Mouse (Mus musculus): ENCODE measurements around the gene Tmem119.

Tmem119 gene

DNA sequence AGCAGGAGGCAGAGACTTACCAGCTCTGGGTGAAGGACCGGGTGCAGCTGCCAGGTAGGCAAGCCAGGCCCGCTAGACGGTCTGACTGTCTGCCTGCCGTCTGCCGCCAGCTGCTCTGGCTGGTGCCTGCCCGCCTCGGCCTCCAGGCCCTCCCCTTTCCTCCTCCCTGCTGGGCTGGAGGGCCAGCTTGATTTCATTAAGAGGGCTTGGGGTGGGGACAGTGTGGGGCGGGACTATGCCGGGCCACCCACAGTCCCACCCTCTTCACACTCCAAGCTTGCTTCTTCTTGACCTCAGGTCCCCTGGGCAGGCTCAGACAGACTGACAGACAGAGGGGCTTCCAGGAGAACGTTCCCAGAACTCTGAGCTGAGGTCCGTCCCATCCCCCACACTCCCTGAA lies at the start of gene Tmem119:
TSS of gene Tmem119 (minus strand) at position 237 of the 400 bp plus-strand sequence.
- DNase-seq = peak; percentile 38

DNA sequence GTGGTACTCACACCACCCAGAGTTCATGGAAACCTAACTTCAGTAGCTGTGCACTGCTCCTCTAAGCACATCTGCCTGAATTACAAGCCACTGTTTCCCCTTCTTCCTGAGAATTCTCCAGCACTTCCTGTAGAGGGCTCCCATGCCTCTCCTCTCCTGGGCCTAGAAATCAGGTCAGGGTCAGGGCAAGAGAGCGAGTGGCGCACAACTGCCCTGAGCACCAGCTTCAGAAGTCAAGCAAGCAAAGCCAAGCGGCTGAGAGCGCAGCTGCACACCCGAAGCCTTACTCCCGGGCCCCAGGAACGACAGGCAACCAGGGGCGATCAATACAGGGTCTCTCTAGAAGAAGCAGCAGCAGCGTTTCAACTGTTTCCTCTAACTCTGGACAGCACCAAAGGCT lies 47.3 kb upstream of the Tmem119 start:
- DNase-seq = no peak

DNA sequence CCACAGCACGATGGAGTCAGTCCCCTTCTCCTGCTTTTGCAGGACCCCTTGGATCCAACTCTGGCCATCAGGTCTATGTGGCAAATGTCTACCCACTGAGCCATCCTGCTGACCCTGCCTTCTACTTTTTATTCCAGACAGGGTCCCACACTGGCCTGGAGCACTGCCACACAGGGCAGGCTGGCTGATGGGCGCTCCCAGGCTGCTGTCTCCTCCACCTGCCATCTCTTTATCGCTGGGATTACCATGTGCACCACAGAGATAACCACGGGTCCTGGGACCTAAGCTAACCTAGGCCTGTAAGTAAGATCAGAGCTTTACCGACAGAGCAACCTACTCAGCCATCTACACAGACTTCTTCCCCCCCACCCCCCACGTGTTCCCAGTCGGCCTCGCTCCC lies 46.3 kb upstream of the Tmem119 start:
- DNase-seq = no peak

DNA sequence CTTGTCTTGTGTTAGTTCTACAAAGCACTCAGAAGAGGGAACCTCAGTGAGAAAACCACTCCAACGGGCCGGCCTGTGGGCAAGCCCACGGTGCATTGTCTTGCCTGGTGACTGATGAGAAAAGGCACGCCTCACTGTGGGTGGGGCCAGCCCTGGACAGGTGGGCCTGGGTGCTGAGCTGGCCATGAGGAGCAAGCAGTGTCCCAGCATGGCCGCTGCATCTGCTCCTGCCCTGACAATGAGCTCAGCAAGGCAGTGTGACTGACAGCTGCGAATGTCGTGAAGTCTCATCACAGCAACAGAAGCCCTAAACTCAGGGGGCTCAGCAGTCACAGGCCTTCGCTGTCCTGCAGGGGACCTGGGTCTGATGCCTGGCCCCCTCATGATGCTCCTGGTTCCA lies 45.3 kb upstream of the Tmem119 start:
- DNase-seq = no peak

DNA sequence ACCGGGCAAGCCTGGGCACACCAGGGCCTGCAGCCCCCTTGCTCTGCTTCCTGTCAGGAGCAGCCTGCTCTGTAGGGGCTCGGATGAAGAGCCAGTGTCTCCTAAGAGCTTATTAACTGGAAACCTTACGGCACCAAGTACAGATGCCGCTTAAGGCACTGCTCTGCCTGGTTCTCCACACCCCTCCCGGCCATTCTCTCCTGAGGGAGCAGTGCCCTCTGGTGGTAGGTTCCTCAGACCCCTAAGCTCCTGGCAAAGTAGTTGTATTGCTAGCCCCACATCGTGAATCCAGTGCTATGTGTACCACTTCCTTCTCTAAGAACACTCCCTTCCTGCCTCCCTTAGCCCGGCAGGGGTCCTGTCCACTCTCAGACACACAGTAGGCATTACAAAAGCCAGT lies 44.4 kb upstream of the Tmem119 start:
- peak; percentile 84 for DNase-seq

DNA sequence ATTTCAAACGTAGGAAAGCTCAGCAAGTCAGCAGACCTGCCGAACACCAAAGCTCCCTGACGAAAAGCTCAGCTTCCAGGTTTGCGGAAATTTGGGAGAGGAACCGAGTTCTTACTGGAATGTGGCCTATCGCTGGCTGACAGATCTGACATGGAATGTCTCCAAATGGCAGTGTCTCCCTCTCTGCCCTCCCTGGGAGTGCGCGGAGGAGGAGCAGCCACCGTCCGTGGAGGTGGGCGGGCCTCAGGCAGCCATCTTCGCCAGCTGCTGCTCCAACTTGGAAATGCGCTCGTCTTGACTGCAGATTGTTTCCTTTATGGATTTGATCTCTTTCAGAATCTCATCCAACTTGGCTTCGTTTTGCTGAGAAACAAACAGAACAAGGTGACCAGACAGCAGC lies 43.8 kb upstream of the Tmem119 start:
- DNase-seq = no peak

DNA sequence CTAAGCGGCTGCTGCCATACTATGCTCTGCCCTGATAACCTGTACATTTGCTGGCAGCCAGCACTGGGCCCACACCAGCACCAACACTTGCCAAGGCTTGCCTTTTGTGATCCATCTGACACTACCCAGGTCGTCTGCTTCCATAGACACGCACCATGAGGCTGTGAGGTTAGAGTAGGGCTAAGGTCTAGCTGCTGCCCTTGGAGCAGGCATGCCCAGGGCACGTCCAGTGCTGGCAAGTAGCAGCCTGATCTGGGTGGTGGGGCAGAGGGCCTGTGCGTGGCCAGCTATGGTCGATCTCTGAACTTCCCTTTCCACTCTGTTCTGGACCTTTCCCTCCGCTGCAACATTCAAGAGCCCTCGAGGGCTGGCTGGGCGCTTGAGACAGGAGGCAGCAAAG lies 42.6 kb upstream of the Tmem119 start:
- DNase-seq = no peak

DNA sequence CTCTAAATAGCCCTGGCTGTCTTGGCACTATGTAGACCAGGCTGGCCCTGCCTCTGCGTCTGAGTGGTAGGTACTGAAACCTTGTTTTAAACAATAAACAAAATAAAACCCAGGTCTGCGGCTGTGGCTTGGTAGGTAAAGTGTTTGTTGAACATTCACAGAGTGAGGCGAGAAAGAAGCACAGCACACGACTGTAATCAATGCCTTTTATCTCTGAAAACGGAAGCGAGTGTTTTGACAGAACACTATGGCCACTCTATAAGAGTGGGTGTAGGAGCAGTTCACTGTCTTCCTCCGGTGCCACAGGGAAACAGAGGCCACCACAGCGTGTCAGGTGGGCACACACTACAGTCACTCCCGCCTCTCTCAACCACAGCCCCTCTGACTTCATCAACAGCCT lies 41.9 kb upstream of the Tmem119 start:
- no peak for DNase-seq

DNA sequence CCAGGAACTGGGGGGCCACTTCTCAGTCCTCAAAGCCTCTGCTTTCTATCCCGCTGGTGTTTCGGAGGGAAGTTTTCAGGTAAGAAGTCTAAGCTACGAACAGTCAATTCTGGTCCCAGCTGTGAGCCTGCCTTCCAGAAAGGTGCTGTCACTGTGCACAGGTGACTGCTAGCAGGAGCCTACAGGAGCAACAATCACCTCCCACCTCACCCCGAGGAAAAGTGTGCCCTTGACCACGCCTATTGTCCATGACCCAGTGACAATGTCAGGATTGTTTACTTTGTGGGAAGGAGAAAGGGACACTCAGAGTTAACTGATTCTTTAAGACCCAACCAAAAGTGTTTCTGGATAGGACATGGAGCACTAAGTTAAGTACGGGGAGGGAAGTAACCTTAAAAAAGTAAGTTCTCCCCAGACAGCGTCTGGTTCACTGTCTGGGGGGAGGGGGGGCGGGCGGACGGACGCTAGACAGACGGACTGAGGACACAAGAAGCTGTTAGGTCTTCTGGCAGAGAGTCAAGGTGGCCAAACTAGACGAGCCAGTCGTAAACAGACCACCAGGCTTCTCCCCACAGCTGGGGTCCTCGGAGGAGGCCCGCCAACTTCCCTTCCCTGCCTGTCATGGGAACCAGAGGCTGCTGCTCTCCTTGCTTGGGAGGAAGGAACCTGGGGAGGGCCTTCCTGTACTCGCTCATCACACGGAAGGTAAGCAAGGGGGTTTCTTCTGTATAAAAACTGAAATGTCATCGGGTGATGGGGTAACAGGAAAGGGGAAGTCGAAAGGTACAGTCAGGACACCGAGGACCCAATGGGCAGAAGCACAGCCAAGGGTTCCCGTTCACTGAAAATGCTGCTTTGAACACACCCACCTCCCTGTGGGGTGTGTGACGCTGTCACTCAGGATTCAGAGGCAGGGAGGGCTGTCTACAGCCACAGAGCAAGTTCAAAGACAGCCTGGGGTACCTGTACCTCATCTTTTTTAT lies 41.2 kb upstream of the Tmem119 start:
- no peak for DNase-seq

DNA sequence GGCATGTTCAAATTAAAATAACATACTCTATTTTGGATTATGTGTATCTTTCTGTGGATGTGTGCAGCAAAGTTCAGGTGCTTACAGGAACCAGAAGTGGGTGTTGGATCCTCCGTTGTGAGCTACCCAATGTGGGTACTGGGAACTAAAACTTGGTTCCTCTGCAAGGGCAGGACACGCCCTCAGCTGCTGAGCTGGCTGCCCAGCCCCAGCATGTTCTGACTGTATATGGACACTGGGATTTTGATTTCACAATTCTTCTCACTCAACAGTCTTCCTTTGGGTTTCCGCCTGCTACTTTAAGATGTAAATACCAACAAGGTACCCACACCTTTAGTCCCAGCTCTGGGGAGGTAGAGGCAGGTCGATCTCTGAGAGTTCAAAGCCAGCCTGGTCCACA lies 40.1 kb upstream of the Tmem119 start:
- DNase-seq = no peak

DNA sequence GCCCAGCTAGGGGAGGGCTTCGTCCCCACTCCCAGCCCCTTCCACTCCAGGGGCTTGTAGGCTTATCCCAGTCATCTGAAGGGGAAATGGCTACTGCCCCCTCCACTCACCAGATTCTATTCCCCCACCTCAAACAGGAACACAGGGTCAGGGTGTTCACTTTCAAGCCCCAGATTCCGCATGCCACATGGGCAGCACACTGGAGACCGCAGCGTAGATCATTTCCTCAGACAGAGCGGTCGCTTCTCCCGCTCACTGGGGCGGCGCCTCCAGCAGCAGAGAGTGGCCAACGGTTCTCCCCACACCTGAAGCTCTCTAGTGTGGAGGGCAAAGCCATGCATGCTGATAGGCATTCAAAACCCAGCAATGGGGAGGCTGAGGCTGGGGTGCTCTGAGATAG lies 36.6 kb upstream of the Tmem119 start:
- no peak for DNase-seq

DNA sequence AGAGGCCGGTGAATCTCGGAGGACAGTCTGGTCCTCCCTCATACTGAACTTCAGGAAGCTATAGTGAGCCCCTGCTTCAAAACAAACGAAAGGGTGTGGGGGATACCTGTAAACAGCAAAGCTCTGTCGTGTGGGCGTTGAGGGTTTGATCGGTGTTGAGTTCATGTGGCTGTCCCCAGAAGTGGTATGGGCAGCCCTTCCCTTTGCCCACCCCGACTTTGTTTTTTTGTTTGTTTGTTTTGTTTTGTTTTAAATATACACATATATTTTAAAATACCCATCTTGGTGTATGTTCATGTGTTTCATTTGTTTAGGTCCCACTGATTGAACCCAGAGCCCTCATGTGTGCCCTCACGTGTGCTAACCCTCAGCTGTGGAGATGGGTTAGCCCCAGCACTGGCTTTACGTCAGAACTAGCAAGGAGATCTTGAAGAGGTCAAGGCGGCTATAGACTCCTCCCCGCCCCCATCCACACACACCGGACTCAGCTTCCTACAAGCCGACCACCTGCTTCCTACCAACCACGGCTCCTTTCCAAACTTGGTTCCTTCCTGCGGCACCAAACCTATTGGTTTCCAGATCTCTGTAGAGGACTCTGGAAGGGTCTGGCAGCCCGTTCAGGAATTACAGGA lies 33.1 kb upstream of the Tmem119 start:
- DNase-seq = no peak

DNA sequence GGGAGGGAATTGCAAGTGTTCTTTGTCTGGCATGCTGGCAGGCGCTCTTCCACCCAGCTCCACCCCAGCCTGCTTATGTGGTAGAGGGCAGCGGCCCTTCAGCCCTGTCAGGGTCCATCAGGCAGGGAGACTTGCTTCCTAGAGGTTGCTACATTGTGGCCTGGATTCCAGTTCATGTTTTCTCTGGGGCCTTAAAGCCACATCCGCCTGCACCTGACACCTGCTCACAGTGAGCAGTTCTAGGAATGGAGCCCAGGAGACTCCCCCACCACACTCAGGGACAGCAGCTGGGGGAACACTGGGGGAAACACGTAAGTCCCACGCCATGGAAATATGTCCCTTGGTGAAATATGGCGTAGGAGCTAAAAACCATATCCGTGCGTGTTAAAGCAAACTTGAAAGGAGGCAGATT lies 32.2 kb upstream of the Tmem119 start, which contains the start of gene Selplg:
TSS of gene Selplg (minus strand) at position 155 of the 412 bp plus-strand sequence.
- DNase-seq = no peak

DNA sequence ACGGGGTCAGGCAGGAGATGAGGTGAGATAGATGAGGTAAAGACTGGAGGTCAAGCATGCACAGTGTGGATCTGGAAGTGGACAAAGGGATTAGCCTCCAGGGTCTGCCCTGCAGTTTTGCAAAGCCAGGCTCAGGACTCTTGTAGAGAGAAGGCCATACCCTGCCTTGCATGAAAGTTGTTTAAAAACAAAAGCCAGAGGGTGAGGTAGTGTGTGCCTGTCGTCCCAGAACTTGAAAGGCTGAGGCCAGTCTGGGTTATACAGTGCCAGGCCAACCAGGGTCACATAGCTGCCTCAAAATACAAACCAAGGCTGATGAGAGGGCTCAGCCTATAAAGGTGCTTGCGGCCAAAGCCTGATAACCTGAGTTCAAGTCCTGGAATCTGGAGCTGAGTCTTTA lies 31.4 kb upstream of the Tmem119 start:
- DNase-seq = no peak

DNA sequence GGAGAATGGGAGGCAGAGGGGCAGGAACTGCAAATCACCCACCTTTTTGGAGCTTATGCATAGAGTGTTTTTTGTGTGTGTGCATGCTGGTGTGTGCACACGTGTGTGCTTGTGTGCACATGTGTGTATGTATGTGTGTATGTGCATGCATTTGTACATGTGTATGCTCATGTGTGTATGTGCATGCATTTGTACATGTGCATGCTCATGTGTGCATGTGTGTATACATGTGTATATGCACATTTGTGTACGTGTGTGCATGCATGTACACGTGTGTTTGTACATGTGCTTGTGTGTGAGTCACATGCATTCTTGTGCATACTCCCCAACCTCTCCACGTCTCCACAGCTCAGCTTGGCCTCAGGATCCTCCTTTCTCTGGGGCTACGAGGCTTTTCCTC lies 30.5 kb upstream of the Tmem119 start:
- no peak for DNase-seq

DNA sequence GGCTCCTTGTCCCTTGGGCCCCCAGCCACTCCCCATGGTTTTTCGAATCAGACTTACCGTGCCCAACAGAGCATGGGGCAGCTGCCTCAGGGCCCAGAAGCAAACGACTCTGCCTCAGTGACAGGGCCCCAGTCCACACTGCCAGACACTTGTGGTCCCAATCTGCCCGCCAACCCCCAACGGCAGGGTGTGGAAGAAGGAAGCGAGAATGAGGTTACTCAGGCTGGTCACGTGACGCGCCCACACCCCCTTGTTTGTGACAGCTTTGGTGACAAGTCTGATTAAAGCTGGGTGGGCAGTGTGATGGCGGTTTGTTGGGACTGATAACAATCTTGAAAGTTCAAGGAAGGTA lies 30.0 kb upstream of the Tmem119 start:
- peak; percentile 62 for DNase-seq

DNA sequence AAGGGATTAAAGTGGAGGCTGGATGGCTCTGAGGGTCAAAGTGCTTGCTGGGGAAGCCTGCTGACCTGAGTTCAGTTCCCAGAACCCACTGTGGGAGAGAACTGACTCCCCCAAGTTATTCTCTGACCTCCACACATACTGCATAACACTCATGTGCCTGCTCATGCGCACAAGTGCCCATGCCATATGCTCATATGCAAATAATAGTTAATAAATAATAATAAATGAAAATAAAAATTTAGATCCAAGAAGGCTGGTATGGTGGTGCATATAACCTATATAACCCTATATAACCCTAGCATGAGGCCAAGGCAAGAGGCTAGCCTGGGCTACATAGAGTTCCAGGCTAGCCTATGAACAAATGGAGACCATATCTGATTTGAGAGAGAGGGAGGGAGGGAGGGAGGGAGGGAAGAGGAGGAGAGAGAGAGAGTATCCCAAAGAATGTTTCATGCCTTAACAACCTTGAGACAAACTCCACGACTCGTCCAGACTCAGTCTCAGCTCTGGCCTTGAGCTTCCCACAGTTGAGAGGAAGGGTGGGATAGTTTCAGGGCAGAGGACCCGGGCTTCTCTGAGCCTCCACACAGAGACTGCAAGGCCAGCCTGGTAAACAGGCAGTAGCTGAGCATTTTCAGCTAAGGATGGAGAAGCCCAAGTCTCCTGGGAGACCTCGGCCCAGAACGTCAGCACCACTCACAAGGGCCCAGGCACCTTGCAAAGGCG lies 29.4 kb upstream of the Tmem119 start:
- no peak for DNase-seq

DNA sequence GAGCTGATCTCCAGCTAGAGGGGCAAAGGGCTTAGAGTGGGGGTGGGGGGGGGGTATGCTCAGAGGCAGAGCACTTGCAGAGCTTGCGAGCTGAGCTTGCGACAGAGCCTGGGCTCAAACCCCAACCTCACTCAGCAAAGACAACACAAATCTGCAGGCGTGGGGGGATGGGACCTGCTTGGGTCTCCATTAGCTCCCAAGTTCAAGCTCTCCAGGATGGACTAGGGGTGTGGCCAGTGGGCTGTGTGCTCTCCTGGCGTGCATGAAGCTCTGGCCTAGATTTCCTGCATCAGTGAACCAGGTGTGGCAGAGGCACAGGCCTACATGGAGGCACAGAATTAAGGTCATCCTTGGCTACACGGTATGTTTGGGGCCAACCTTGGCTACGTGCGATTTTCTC lies 28.2 kb upstream of the Tmem119 start:
- DNase-seq = no peak

DNA sequence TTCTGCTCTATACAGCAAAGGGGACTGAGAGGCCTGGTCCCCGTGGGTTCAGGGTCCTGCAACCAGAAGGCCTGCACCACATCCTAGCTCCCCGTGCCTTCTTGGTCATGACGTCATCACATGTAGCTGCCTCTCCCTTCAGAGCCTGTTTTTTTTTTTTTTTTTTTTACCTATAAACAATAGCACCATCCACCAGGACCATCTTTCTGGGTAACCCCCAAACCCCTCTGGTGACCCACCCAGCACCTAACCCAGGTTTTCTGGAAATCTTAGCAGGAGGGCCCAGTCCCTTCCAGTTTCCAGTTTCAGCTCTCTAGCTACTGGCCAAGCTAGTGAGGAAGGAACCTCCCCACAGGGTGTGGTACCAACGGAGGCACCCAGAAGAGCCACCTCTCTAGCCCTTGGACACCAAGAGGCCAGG lies 27.7 kb upstream of the Tmem119 start:
- DNase-seq = no peak

DNA sequence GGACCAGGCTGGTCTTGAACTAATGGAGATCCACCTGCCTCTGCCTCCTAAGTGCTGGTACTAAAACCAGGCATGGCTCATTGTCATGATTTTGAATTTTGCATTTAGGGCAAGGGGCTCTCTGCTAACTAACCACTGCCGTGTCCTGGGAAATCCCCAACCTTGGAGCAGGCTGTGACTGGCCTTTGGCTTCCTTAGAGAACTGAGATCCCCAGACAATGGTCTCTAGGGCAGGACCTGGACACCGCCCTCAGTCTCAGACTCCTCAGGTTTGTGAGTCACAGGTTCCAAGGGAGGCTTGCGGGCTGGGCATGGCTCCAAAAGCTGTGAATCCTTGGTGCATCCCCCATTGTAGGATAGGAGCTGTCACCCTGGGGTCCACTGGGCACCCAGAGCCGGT lies 26.3 kb upstream of the Tmem119 start:
- no peak for DNase-seq

DNA sequence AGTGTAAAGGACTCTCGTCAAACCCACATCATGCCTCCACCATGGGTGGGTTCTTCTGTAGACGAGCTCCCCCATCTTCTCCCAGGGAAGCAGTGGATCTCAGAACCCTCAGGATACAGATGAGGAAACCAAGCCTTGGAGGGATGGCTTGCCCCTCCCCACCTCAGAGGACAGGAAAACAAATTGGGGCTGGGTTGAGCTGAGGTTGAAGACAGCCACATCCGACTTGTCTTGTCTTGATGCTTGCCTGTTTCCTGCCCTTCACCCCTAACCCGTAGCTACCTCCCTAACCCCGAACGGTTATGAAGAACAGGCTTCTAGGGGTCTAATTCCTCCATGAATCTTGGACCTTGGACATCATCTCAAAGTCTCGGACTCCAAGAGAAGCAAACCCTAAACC lies 25.2 kb upstream of the Tmem119 start:
- DNase-seq = no peak

DNA sequence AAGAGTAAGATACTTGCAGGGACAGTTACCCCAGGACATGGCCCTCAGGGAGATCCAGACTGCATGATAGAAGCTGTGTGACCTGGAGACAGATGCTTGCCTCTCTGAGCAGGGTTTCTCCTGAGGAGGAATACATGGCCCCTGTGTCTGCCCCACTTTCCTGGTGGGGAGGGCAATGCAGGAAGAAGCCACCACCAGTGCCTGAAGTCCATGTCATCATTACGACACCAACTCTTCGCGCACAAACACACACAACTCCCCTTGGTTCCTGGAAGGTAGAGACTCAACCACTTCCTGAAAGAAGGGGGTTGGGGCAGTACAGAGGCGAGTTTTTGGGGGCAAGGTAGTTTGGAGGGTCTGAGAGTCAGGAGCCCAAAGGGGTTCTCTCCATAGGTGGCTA lies 23.9 kb upstream of the Tmem119 start:
- DNase-seq = no peak

DNA sequence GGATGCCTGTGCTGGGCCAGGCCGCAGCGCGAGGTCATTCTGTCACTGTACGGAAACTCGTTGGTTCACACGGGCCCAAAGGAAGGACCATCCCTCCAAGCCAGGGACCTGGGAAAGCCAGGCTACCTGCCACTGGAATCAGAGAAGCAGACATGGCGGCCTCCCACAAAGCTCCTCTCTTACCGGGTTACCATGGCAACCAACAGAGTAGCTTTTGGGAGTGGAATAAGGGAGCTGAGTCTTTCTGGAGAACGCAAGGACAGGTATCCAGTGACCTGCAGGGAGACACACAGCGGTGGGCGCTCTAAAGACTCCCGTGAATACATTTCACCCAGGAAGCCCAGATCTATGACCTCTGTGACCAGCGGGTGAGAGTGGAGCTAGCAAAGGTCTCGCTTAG lies 18.3 kb upstream of the Tmem119 start:
- DNase-seq = no peak
